Mouse (Mus musculus) left cerebral cortex, adult 9 months (tissue): ENCODE data around the gene Prkg1.

Experiments
- DNase-seq, 2 experiments: peaks; one replicate each; pipeline ENCODE4 v3.0.0; 2022; ENCODE audit warnings: low spot score in 2 of 2

Prkg1 gene

GRCm38 (mm10) chr19:31046601-31047000 is 718.2 kb downstream of the Prkg1 start:
- DNase-seq, result no peak

- no peak for DNase-seq
Measured at GRCm38 (mm10) chr19:31040948-31041847, 723.6 kb downstream of the Prkg1 start.

GRCm38 (mm10) chr19:31038951-31039350 is 725.9 kb downstream of the Prkg1 start:
- no peak for DNase-seq

DNA sequence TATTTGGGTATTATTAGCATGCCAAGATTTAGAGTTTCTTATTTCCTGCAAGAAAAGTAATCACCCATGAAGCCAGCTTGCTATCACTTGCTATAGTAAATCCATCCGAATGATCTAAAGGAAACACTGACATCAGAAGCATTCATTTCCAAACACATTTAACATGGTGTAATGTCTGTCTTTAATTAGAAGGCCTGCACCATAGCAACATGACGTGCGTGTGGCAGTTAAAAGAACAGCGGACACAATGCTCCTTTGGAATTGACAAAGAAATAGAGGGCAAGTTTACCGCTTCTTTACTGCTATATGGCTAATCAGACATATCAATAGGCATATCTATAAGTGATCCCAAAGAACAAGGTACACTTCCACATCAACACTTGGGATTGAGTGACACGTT is 733.2 kb downstream of the Prkg1 start:
- DNase-seq, result no peak

- no peak for DNase-seq
Measured at GRCm38 (mm10) chr19:31026797-31027196, 738.0 kb downstream of the Prkg1 start.

DNA sequence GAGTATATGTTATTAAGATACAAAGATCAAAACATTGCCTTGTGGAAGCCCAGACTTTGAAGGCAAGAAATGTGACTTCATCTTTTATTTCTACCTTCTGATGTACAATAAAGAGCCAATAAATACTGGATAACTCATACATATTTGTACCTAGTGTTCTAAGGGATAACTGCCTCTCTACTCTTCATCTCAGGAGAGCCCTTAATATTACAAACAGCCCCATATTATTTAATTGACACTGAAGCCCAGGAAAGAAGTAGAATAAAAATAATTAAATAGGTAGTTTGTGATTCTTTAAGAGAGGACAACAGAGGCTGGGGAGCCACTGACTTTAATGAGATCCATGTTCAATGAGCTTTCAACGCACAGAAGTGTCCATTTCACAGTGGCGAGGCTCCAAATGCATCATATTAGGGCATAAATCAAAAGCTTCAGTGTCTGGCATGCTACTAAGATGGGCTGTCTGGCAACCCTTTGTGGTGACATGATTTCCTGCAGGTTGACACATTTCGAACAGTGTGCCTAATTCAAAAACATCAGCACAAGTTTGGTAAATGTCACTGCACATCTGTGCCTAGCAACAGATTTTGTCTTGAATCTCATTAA is 753.2 kb downstream of the Prkg1 start:
- DNase-seq, result no peak

- no peak for DNase-seq
Measured at GRCm38 (mm10) chr19:30998572-30998971, 766.3 kb downstream of the Prkg1 start.

- no peak for DNase-seq
Measured at GRCm38 (mm10) chr19:30990390-30990789, 774.4 kb downstream of the Prkg1 start.

DNA sequence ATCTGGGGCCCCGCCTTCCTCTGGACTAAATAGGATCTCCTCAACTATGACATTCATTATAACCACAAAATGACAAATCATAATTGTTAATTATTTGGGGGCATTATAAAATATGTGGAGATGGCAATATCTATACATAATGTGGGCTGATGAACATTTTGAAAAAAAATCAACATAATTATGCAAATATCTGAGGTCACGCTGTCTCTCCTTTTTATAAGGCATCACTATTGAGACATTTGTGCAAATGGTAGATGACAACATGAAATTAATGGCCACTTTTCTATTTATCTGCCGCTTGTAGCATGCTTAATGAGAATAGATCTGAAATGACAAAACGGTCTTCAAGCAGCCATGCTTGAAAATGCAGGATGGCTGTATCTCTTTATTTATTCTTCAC is 782.4 kb downstream of the Prkg1 start:
- no peak for DNase-seq

- no peak for DNase-seq
Measured at GRCm38 (mm10) chr19:30978096-30978495, 786.7 kb downstream of the Prkg1 start.

GRCm38 (mm10) chr19:30950610-30951009 is 814.2 kb downstream of the Prkg1 start:
- no peak for DNase-seq

DNA sequence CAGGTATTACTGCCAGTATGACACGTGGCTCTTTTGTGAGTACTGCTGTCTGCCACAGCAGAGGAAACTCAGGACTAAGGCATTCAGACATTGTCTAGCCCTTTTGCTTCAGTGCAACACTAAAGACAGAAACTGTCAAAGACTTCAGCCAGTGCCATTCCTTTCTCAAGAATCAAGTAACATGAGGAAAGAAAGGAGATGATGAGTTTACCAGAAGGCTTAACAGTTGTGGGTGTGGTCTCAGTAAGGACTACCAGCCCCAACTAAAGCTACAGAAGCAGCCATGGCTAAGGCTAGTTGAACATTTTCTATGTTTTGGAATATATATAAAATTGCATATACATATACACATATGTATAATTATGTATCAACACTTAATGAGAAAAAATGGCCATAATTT is 816.6 kb downstream of the Prkg1 start:
- no peak for DNase-seq

- DNase-seq, result no peak
Measured at GRCm38 (mm10) chr19:30942369-30942992, 822.4 kb downstream of the Prkg1 start.

- DNase-seq, result no peak
Measured at GRCm38 (mm10) chr19:30938058-30938457, 826.8 kb downstream of the Prkg1 start.

- no peak for DNase-seq
Measured at GRCm38 (mm10) chr19:30931469-30932192, 833.2 kb downstream of the Prkg1 start.

DNA sequence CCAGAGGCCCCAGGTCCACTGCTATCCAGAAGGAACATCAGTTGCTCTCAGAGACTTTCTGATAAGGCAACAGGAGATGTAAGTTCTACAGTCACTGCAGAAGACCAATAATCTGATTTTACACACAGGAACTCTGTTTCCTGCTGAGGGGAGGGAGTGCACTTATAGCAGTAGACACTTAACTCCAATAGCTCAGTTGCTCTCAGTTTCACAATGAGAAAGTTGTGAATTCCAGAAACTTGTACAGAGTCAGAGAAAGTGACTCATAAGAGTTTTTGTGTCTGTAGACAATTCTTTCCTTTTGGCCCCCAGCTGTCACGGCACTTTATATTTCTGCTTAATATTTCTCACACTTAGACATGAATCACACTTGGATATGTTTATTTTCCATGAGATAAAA is 840.8 kb downstream of the Prkg1 start:
- no peak for DNase-seq

DNA sequence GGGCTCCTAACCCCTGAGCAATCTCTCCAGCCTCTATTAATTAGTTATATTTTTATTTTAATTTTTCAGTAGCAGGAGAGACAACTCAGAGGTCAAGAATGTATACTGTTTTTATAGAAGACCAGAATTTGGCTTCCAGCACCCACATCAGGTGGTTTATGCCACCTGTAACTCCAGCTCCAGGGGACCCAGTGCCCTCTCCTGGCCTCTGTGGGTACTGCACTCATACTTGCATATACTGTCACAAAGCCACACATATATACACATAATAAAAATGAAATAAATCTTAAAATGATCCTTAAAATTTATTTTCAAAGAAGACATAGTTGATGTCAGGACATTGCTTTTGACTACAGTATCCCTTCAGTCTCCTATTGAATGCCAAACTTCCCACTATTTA is 862.5 kb downstream of the Prkg1 start:
- no peak for DNase-seq

GRCm38 (mm10) chr19:30901025-30901424 is 863.8 kb downstream of the Prkg1 start:
- DNase-seq, result no peak

DNA sequence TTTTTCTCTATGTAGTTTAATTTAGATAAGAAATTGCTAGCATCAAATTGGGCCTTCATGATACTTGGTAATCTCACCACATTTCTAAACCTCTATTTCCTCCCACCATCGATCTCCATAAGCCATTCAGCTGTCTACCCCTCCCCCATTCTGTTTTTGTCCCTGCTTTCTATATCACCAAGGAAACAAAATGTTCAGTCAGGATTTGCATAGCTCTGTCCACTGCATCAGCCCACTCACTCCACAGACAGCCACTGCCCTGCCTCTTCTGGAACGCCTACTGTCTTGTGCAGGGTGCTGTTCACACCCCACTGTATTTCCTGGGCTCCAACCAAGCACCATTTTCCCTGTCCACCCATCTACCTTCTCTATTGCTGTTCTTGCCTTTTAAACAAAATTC is 874.5 kb downstream of the Prkg1 start:
- DNase-seq, result peak in 1 of 2 experiments; percentile 5

- DNase-seq, result no peak
Measured at GRCm38 (mm10) chr19:30889851-30890250, 875.0 kb downstream of the Prkg1 start.

DNA sequence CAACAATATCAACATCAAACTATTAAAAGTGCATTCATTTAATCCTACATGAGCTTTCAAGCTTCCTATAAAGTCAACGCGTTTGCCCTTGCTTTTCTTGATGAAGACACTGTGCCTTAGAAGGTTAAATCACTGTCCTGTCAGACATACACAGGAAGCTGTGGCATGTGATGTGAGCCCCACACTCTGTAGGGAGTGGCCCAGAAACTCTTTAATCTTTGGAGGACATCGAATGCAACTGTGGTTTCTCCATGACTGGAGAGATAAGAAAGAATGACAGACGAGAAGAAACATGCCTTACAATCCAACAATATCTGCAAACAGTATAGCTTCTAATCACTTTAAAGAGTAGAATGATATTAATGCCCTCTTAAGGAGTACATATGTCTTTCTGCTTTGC is 903.4 kb downstream of the Prkg1 start:
- DNase-seq, result no peak

GRCm38 (mm10) chr19:30851023-30851422 is 913.8 kb downstream of the Prkg1 start:
- DNase-seq, result no peak
